Mouse (Mus musculus): ENCODE results near the gene Spata2l.

GRCm38 (mm10) chr8:123247748-123248147 is 11.7 kb upstream of the Spata2l start:
- no peak for TF ChIP-seq POLR2A (IDR thresholded peaks at IDR 0.05; ENCODE audit: borderline replicate concordance, control insufficient read depth, low read depth, low read length)
- no peak for TF ChIP-seq CTCF (IDR thresholded peaks at IDR 0.05; ENCODE audit: control insufficient read depth, insufficient read depth, low read length)

Data from bone marrow, adult 2 months (tissue).